Mouse (Mus musculus) hindbrain, embryonic 10.5 days (tissue): ENCODE results near the gene Tnfrsf1a. TPM values are rescaled to one million over a fixed set of nuclear protein-coding genes. Genes with fewer than 3 reads are reported as not detected.

Experiments used
- DNase-seq: peaks from one replicate; pipeline ENCODE4 v3.0.0-alpha.2; 2017; ENCODE audit warnings: low spot score
- H3K27ac ChIP-seq: fragments of 300-500 bp; sonication (generic); 2 replicates; pipeline ENCODE4 v1.5.1; 2016; ENCODE audit warnings: mild to moderate bottlenecking, moderate library complexity
- H3K27me3 ChIP-seq: fragments of 300-500 bp; sonication (generic); 2 replicates; pipeline ENCODE4 v1.6.1; 2016; ENCODE audit warnings: mild to moderate bottlenecking; ENCODE audit not compliant: poor library complexity, insufficient read depth, severe bottlenecking
- H3K36me3 ChIP-seq: fragments of 300-500 bp; sonication (generic); 2 replicates; pipeline ENCODE4 v1.6.1; 2016; ENCODE audit warnings: mild to moderate bottlenecking, moderate library complexity
- H3K4me1 ChIP-seq: fragments of 300-500 bp; sonication (generic); replicated peaks from 2 replicates; pipeline ENCODE4 v1.6.1; 2016; ENCODE audit warnings: mild to moderate bottlenecking
- H3K4me3 ChIP-seq: fragments of 300-500 bp; sonication (generic); 2 replicates; pipeline ENCODE4 v1.5.1; 2016; ENCODE audit warnings: mild to moderate bottlenecking, moderate library complexity
- H3K9me3 ChIP-seq: fragments of 300-500 bp; sonication (generic); 2 replicates; pipeline ENCODE4 v1.6.1; 2016; ENCODE audit warnings: mild to moderate bottlenecking, moderate library complexity
- WGBS: fragments of 180-500 bp; shearing (Covaris S2); methylation state at CpG from one replicate; pipeline ENCODE4 v1.1.7; 2016; 5-methylcytosine and 5-hydroxymethylcytosine counted together
- polyA plus RNA-seq: library from polyadenylated mRNA; unstranded; fragments of >200 nt; fragmentation: Nextera tagmentation; extraction: Ambion mirVana; gene quantifications from 2 replicates; pipeline ENCODE4 v1.2.1, GENCODE M21; 2016

Gene Tnfrsf1a
- polyA plus RNA-seq, 1 experiment from 2014 or later: 26.8 TPM

DNA sequence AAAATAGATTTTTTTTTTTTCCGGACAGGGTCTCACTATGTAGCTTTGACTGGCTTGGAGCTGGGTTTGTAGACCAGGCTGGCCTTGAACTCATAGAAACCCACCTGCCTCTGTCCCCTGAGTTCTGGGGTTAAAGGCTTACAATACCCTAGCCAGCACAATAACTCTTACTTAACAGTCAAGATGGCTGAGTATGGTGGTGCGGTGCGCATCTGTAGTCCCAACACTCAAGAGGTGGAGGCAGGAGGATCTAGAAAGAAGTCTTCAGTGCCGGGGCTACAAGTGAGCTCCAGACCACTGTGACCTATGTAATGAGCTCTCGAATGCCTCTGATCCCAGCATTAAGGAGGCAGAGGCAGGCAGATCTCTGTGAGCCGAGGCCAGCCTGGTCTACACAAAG is 62.5 kb downstream of the Tnfrsf1a start:
- no peaks in the 10 kb centered on the region for H3K4me1 ChIP-seq
- no peaks in the 10 kb centered on the region for H3K36me3 ChIP-seq
- 0 out of 2 replicates have a peak, but pooled peaks cover 3% of the 10 kb centered on the region for H3K27me3 ChIP-seq
- no peaks in the 10 kb centered on the region for H3K9me3 ChIP-seq
- 95% methylated on average over 6 of the region's 6 CpGs for WGBS
- no peak for DNase-seq
- no peak overlapping the region for H3K4me3 ChIP-seq
- no peak overlapping the region for H3K27ac ChIP-seq

Other genes starting within 250 kb of the Tnfrsf1a start
- 67.6 and 83.8 TPM in 2 replicates for gene Nop2, start 217.5 kb upstream of the Tnfrsf1a start, polyA plus RNA-seq
- gene Iffo1, start 204.1 kb upstream of the Tnfrsf1a start, polyA plus RNA-seq: 12.5 and 18.3 TPM in 2 replicates
- 2,613 and 2,865 TPM in 2 replicates for gene Gapdh, start 182.9 kb upstream of the Tnfrsf1a start, polyA plus RNA-seq
- 199 and 233 TPM in 2 replicates for gene Ncapd2, start 157.7 kb upstream of the Tnfrsf1a start, polyA plus RNA-seq
- 206 and 213 TPM in 2 replicates for gene Mrpl51, start 157.6 kb upstream of the Tnfrsf1a start, polyA plus RNA-seq
- gene Vamp1, start 133.8 kb upstream of the Tnfrsf1a start, polyA plus RNA-seq: 3.3 and 3.9 TPM in 2 replicates
- gene Tapbpl, start 117.5 kb upstream of the Tnfrsf1a start, polyA plus RNA-seq: 1.9 TPM in 2 replicates
- 1.2 TPM in 2 replicates for gene Cd27, start 112.4 kb upstream of the Tnfrsf1a start, polyA plus RNA-seq
- 0.17 TPM in 1 of 2 replicates, not detected in the other for gene Tuba3a, start 63.3 kb upstream of the Tnfrsf1a start, polyA plus RNA-seq
- gene Ltbr, start 35.5 kb upstream of the Tnfrsf1a start, polyA plus RNA-seq: 21.0 and 22.7 TPM in 2 replicates
- 0.40 and 0.42 TPM in 2 replicates for gene Scnn1a, start 28.7 kb upstream of the Tnfrsf1a start, polyA plus RNA-seq
- gene Plekhg6, start 31.4 kb downstream of the Tnfrsf1a start, polyA plus RNA-seq: 0.13 and 0.20 TPM in 2 replicates
- gene Cd9, start 145.4 kb downstream of the Tnfrsf1a start, polyA plus RNA-seq: 35.9 and 39.9 TPM in 2 replicates
- 3.9 and 7.1 TPM in 2 replicates for gene Vwf, start 197.4 kb downstream of the Tnfrsf1a start, polyA plus RNA-seq